Mouse (Mus musculus): ENCODE data around the gene Zfp385b.

Zfp385b gene

GRCm38 (mm10) chr2:77819539-77819938 is at the start of gene Zfp385b:
Gene Zfp385b, minus strand, starts transcription at chr2:77819639.
- no peak for DNase-seq (ENCODE audit: low spot score)

- DNase-seq (ENCODE audit: low spot score), result peak; percentile 69
These were observed 44.5 kb upstream of the Zfp385b start for GRCm38 (mm10) chr2:77863934-77864333.

GRCm38 (mm10) chr2:77863522-77863921 is 44.1 kb upstream of the Zfp385b start:
- DNase-seq (ENCODE audit: low spot score), result peak; percentile 17

GRCm38 (mm10) chr2:77841464-77841863 is 22.0 kb upstream of the Zfp385b start:
- DNase-seq (ENCODE audit: low spot score), result no peak

- DNase-seq (ENCODE audit: low spot score), result no peak
These were observed 20.1 kb upstream of the Zfp385b start for GRCm38 (mm10) chr2:77839587-77839986.

GRCm38 (mm10) chr2:77838688-77839087 is 19.2 kb upstream of the Zfp385b start:
- DNase-seq (ENCODE audit: low spot score), result no peak

- DNase-seq (ENCODE audit: low spot score), result no peak
These were observed 16.3 kb upstream of the Zfp385b start for GRCm38 (mm10) chr2:77835781-77836180.

- no peak for DNase-seq (ENCODE audit: low spot score)
These were observed 6.8 kb upstream of the Zfp385b start for GRCm38 (mm10) chr2:77826133-77826828.

- DNase-seq (ENCODE audit: low spot score), result no peak
These were observed 3.6 kb upstream of the Zfp385b start for GRCm38 (mm10) chr2:77823026-77823425.

GRCm38 (mm10) chr2:77817357-77817894 is 2.0 kb downstream of the Zfp385b start:
- peak; percentile 36 for DNase-seq (ENCODE audit: low spot score)

- DNase-seq (ENCODE audit: low spot score), result peak; percentile 56
These were observed 2.8 kb downstream of the Zfp385b start for GRCm38 (mm10) chr2:77816413-77817314.

GRCm38 (mm10) chr2:77815775-77816412 is 3.5 kb downstream of the Zfp385b start:
- DNase-seq (ENCODE audit: low spot score), result peak; percentile 39

- DNase-seq (ENCODE audit: low spot score), result no peak
These were observed 4.5 kb downstream of the Zfp385b start for GRCm38 (mm10) chr2:77814896-77815295.

GRCm38 (mm10) chr2:77813029-77813428 is 6.4 kb downstream of the Zfp385b start:
- no peak for DNase-seq (ENCODE audit: low spot score)

- no peak for DNase-seq (ENCODE audit: low spot score)
These were observed 8.7 kb downstream of the Zfp385b start for GRCm38 (mm10) chr2:77810748-77811147.

- DNase-seq (ENCODE audit: low spot score), result no peak
These were observed 14.7 kb downstream of the Zfp385b start for GRCm38 (mm10) chr2:77804781-77805180.

- no peak for DNase-seq (ENCODE audit: low spot score)
These were observed 17.1 kb downstream of the Zfp385b start for GRCm38 (mm10) chr2:77802291-77802690.

GRCm38 (mm10) chr2:77801430-77801829 is 18.0 kb downstream of the Zfp385b start:
- no peak for DNase-seq (ENCODE audit: low spot score)

- no peak for DNase-seq (ENCODE audit: low spot score)
These were observed 18.4 kb downstream of the Zfp385b start for GRCm38 (mm10) chr2:77801009-77801408.

GRCm38 (mm10) chr2:77797233-77797632 is 22.2 kb downstream of the Zfp385b start:
- DNase-seq (ENCODE audit: low spot score), result no peak

- DNase-seq (ENCODE audit: low spot score), result peak; percentile 65
These were observed 23.4 kb downstream of the Zfp385b start for GRCm38 (mm10) chr2:77795859-77796552.

GRCm38 (mm10) chr2:77790846-77791245 is 28.6 kb downstream of the Zfp385b start:
- no peak for DNase-seq (ENCODE audit: low spot score)

Measured in embryo, embryonic 10.5 days (tissue).